Comparison of ENCODE assay signal across 21 mouse cellular contexts in the genomic region with DNA sequence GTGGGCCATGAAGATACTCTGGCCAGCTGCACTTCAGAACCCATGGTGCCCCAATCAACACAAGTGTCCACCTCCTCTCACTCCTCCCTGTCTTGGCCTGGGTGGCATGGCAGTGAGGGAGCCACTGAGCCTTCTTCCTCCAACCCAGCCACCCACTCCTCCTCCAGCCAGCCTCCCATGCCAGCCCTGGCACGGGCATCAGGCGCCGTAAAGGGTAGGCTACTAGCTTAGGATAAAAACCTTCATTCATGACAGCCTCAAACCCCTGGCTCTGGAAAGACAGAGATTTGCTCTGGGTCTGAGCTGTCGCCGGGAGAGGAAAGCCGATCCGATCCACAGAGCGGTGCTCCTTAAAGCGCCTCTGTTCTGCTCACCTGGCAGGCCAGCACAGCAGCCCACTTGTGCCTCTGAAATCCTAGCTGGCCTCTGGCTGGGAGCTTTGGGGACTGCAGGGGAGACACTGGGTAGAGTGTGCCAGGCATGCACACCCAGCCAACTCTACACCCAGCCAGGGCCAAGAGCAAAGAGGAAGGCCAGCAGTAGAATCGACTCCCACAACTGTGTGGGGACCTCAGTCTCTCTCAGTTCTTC.
DNase-seq lines count a peak whose midpoint lies in the region; ATAC-seq and TF ChIP-seq lines count a peak whose summit lies in the region.
"Had no signal": no experiment of that assay in that cellular context is flagged by ENCODE, and none has a peak within 500 bp of the region (broad histone marks: within the 10 kb centered on the region; RNA-seq: fewer than 3 reads in every experiment).

No protein-coding gene starts in this region.

- H3K4me2 ChIP-seq in hindbrain, postnatal 0 days (ENCODE audit: low read depth, low read length): no peak overlapping the region
- no peak overlapping the region for H3K4me2 ChIP-seq in hindbrain, embryonic 13.5 days
- no peak overlapping the region for H3K4me2 ChIP-seq in embryonic facial prominence, embryonic 13.5 days
- no peak overlapping the region for H3K4me2 ChIP-seq in limb, embryonic 11.5 days (ENCODE audit: low read depth, severe bottlenecking)
- H3K4me2 ChIP-seq: heart, embryonic 11.5 days; liver, embryonic 12.5 days; lung, embryonic 14.5 days had no signal

- H3K9ac ChIP-seq in hindbrain, postnatal 0 days (replicated peaks; ENCODE audit: low read length): no peak overlapping the region
- H3K9ac ChIP-seq in hindbrain, embryonic 13.5 days: no peak overlapping the region
- H3K9ac ChIP-seq in embryonic facial prominence, embryonic 13.5 days: no peak overlapping the region; the same call in 1 of the 2 replicates
- no peak overlapping the region for H3K9ac ChIP-seq in limb, embryonic 11.5 days (ENCODE audit: low read length)
- H3K9ac ChIP-seq: forebrain, postnatal 0 days; liver, embryonic 12.5 days; lung, embryonic 14.5 days had no signal

- H3K4me3 ChIP-seq in hindbrain, postnatal 0 days (ENCODE audit: low read length): no peak overlapping the region
- no peak overlapping the region for H3K4me3 ChIP-seq in hindbrain, embryonic 13.5 days
- H3K4me3 ChIP-seq in embryonic facial prominence, embryonic 10.5 days: no peak overlapping the region
- H3K4me3 ChIP-seq in embryonic facial prominence, embryonic 13.5 days: no peak overlapping the region
- no peak overlapping the region for H3K4me3 ChIP-seq in limb, embryonic 11.5 days (ENCODE audit: low read depth, low read length)
- H3K4me3 ChIP-seq: erythroblast, embryonic 14.5 days; left cerebral cortex, adult 2 months; liver, embryonic 12.5 days had no signal

- 76% methylated on average over 10 of the region's 10 CpGs for WGBS in hindbrain, postnatal 0 days
- WGBS in hindbrain, embryonic 13.5 days: 91% methylated on average over 10 of the region's 10 CpGs
- 90% methylated on average over 10 of the region's 10 CpGs for WGBS in embryonic facial prominence, embryonic 10.5 days
- 76% methylated on average over 10 of the region's 10 CpGs for WGBS in embryonic facial prominence, embryonic 13.5 days
- 90% methylated on average over 10 of the region's 10 CpGs for WGBS in limb, embryonic 11.5 days

- H3K9me3 ChIP-seq in hindbrain, postnatal 0 days (ENCODE audit: low read length): no peaks in the 10 kb centered on the region
- no peaks in the 10 kb centered on the region for H3K9me3 ChIP-seq in hindbrain, embryonic 13.5 days
- H3K9me3 ChIP-seq in embryonic facial prominence, embryonic 10.5 days: no peaks in the 10 kb centered on the region
- no peaks in the 10 kb centered on the region for H3K9me3 ChIP-seq in embryonic facial prominence, embryonic 13.5 days
- H3K9me3 ChIP-seq in limb, embryonic 11.5 days (ENCODE audit: control insufficient read depth, low read length): no peaks in the 10 kb centered on the region
- H3K9me3 ChIP-seq: liver, embryonic 12.5 days had no signal

- no peak for ATAC-seq in hindbrain, postnatal 0 days
- no peak for ATAC-seq in hindbrain, embryonic 13.5 days (ENCODE audit: low FRiP score)
- ATAC-seq in embryonic facial prominence, embryonic 13.5 days (ENCODE audit: insufficient number of reproducible peaks, insufficient read depth, low FRiP score, low TSS enrichment, low read depth): no peak
- no peak for ATAC-seq in limb, embryonic 11.5 days (ENCODE audit: insufficient number of reproducible peaks, low FRiP score, low TSS enrichment, low read depth)
- ATAC-seq: activated CD4-positive, CD25-positive, alpha-beta regulatory T cell, adult 4 months; forebrain, postnatal 0 days; liver, embryonic 12.5 days; Patski had no signal

- no peak overlapping the region for H3K27ac ChIP-seq in hindbrain, postnatal 0 days
- no peak overlapping the region for H3K27ac ChIP-seq in hindbrain, embryonic 13.5 days
- 0 out of 2 replicates have a peak overlapping the region, but pooled peaks have one; percentile 1 for H3K27ac ChIP-seq in embryonic facial prominence, embryonic 10.5 days (replicated peaks)
- H3K27ac ChIP-seq in embryonic facial prominence, embryonic 13.5 days: peak overlapping the region; percentile 76
- H3K27ac ChIP-seq in limb, embryonic 11.5 days (replicated peaks; ENCODE audit: low read depth, low read length): peak overlapping the region; percentile 42; the same call in 1 of the 2 replicates
- H3K27ac ChIP-seq: left cerebral cortex, adult 2 months; liver, embryonic 12.5 days; macrophage had no signal

- H3K4me1 ChIP-seq in hindbrain, postnatal 0 days (ENCODE audit: insufficient read depth, low read length): peaks cover 12% of the 10 kb centered on the region
- H3K4me1 ChIP-seq in hindbrain, embryonic 13.5 days (replicated peaks): peaks cover 9% of the 10 kb centered on the region
- peaks cover 35% of the 10 kb centered on the region for H3K4me1 ChIP-seq in embryonic facial prominence, embryonic 10.5 days
- H3K4me1 ChIP-seq in embryonic facial prominence, embryonic 13.5 days: peaks cover 37% of the 10 kb centered on the region
- peaks cover 18% of the 10 kb centered on the region for H3K4me1 ChIP-seq in limb, embryonic 11.5 days (ENCODE audit: control insufficient read depth, insufficient read depth, low read length)
- H3K4me1 ChIP-seq: liver, embryonic 12.5 days had no signal

- H3K27me3 ChIP-seq in hindbrain, postnatal 0 days (ENCODE audit: insufficient read depth, low read length): no peaks in the 10 kb centered on the region
- peaks cover 5% of the 10 kb centered on the region; the same call in 1 of the 2 replicates for H3K27me3 ChIP-seq in hindbrain, embryonic 13.5 days
- 0 out of 2 replicates have a peak, but pooled peaks cover 7% of the 10 kb centered on the region for H3K27me3 ChIP-seq in embryonic facial prominence, embryonic 10.5 days (replicated peaks; ENCODE audit: low read depth, poor library complexity, severe bottlenecking)
- no peaks in the 10 kb centered on the region for H3K27me3 ChIP-seq in embryonic facial prominence, embryonic 13.5 days
- H3K27me3 ChIP-seq in limb, embryonic 11.5 days (ENCODE audit: control insufficient read depth, insufficient read depth, low read length): no peaks in the 10 kb centered on the region
- H3K27me3 ChIP-seq: Patski had no signal

- no peak for TF ChIP-seq CTCF in hindbrain, postnatal 0 days (IDR thresholded peaks at IDR 0.05; ENCODE audit: low read depth)

- H3K36me3 ChIP-seq in hindbrain, postnatal 0 days (ENCODE audit: insufficient read depth, low read length): no peaks in the 10 kb centered on the region
- no peaks in the 10 kb centered on the region for H3K36me3 ChIP-seq in hindbrain, embryonic 13.5 days
- no peaks in the 10 kb centered on the region for H3K36me3 ChIP-seq in embryonic facial prominence, embryonic 10.5 days (replicated peaks)
- no peaks in the 10 kb centered on the region for H3K36me3 ChIP-seq in embryonic facial prominence, embryonic 13.5 days
- H3K36me3 ChIP-seq in limb, embryonic 11.5 days (ENCODE audit: control insufficient read depth, insufficient read depth, low read length): no peaks in the 10 kb centered on the region
- H3K36me3 ChIP-seq: liver, embryonic 12.5 days had no signal

- DNase-seq in hindbrain, postnatal 0 days (ENCODE audit: low spot score): peak; percentile 24
- DNase-seq in embryonic facial prominence, embryonic 10.5 days (ENCODE audit: low spot score): no peak
- DNase-seq in limb, embryonic 11.5 days (ENCODE audit: low spot score): no peak
- no peak for DNase-seq in retina, embryonic 14.5 days (ENCODE audit: low spot score)
- no peak for DNase-seq in kidney, postnatal 4 days
- DNase-seq: adrenal gland, postnatal 25 days; cerebellum, adult 2 months; forebrain, postnatal 0 days; kidney, adult 2 months; kidney, postnatal 36 days; midbrain, embryonic 14.5 days had no signal

Comparison
In these comparisons a context has a peak if more than half of its experiments do, and no peak if none do; other contexts are left out.
1. H3K27ac ChIP-seq: peak in embryonic facial prominence, embryonic 10.5 days (single experiment), embryonic facial prominence, embryonic 13.5 days (single experiment) and limb, embryonic 11.5 days (single experiment); none in hindbrain, postnatal 0 days (single experiment) and hindbrain, embryonic 13.5 days (single experiment).